Mouse (Mus musculus): Measurements from ENCODE around the gene Kif3a. TPM values are rescaled to one million over a fixed set of nuclear protein-coding genes. Genes with fewer than 3 reads are reported as not detected.

Gene Kif3a
- total RNA-seq, 1 experiment from 2014 or later: 2.8 TPM

- ATAC-seq (replicated peaks; ENCODE audit: insufficient number of reproducible peaks, low FRiP score, low TSS enrichment, poor library complexity, severe bottlenecking): no peak
These were observed 67.4 kb downstream of the Kif3a start, which contains the start of gene Il13 for GRCm38 (mm10) chr11:53634556-53634955. Gene Il13, minus strand, starts transcription at chr11:53634702.

GRCm38 (mm10) chr11:53635590-53636182 is 68.5 kb downstream of the Kif3a start:
- no peak for ATAC-seq (replicated peaks; ENCODE audit: insufficient number of reproducible peaks, low FRiP score, low TSS enrichment, poor library complexity, severe bottlenecking)

- no peak for ATAC-seq (replicated peaks; ENCODE audit: insufficient number of reproducible peaks, low FRiP score, low TSS enrichment, poor library complexity, severe bottlenecking)
These were observed 69.0 kb downstream of the Kif3a start for GRCm38 (mm10) chr11:53636183-53636646.

- ATAC-seq (replicated peaks; ENCODE audit: insufficient number of reproducible peaks, low FRiP score, low TSS enrichment, poor library complexity, severe bottlenecking): no peak
These were observed 70.0 kb downstream of the Kif3a start for GRCm38 (mm10) chr11:53637046-53637802.

GRCm38 (mm10) chr11:53637803-53638260 is 70.7 kb downstream of the Kif3a start:
- ATAC-seq (replicated peaks; ENCODE audit: insufficient number of reproducible peaks, low FRiP score, low TSS enrichment, poor library complexity, severe bottlenecking): no peak

GRCm38 (mm10) chr11:53642744-53643279 is 75.6 kb downstream of the Kif3a start:
- no peak for ATAC-seq (replicated peaks; ENCODE audit: insufficient number of reproducible peaks, low FRiP score, low TSS enrichment, poor library complexity, severe bottlenecking)

- no peak for ATAC-seq (replicated peaks; ENCODE audit: insufficient number of reproducible peaks, low FRiP score, low TSS enrichment, poor library complexity, severe bottlenecking)
These were observed 76.8 kb downstream of the Kif3a start for GRCm38 (mm10) chr11:53644017-53644416.

GRCm38 (mm10) chr11:53651441-53651840 is 84.3 kb downstream of the Kif3a start:
- no peak for ATAC-seq (replicated peaks; ENCODE audit: insufficient number of reproducible peaks, low FRiP score, low TSS enrichment, poor library complexity, severe bottlenecking)

Other genes with a start within 250 kb of the Kif3a start
- 2.3 to 9.1 TPM (median 5.5 TPM) in 3 replicates for gene Zcchc10, start 242.7 kb upstream of the Kif3a start, total RNA-seq (2017)
- 73.5 to 126 TPM (median 78.0 TPM) in 3 replicates for gene Aff4, start 216.5 kb upstream of the Kif3a start, total RNA-seq (2017)
- gene Leap2, start 144.2 kb upstream of the Kif3a start, total RNA-seq (2017): not detected in 3 replicates
- gene Uqcrq, start 136.5 kb upstream of the Kif3a start, total RNA-seq (2017): 11.2 to 22.8 TPM (median 17.8 TPM) in 3 replicates
- gene Gdf9, start 136.4 kb upstream of the Kif3a start, total RNA-seq (2017): not detected in 3 replicates
- not detected in 3 replicates for gene Gm10447, start 110.3 kb upstream of the Kif3a start, total RNA-seq (2017)
- not detected in 3 replicates for gene Shroom1, start 110.2 kb upstream of the Kif3a start, total RNA-seq (2017)
- not detected in 3 replicates for gene Gm9837, start 96.9 kb upstream of the Kif3a start, total RNA-seq (2017)
- gene Gm9945, start 87.2 kb upstream of the Kif3a start, total RNA-seq (2017): not detected in 3 replicates
- not detected in 3 replicates for gene Sowaha, start 87.1 kb upstream of the Kif3a start, total RNA-seq (2017)
- 2.9 to 4.1 TPM (median 3.8 TPM) in 3 replicates for gene Sept8, start 48.1 kb upstream of the Kif3a start, total RNA-seq (2017)
- 2.8 to 29.9 TPM (median 19.5 TPM) in 3 replicates for gene Il4, start 51.3 kb downstream of the Kif3a start, total RNA-seq (2017)
- 0.29 to 2.5 TPM in 2 of 3 replicates, not detected in the other for gene Il13, start 67.3 kb downstream of the Kif3a start, total RNA-seq (2017)
- gene Rad50, start 139.9 kb downstream of the Kif3a start, total RNA-seq (2017): 27.8 to 53.5 TPM (median 45.6 TPM) in 3 replicates
- not detected in 3 replicates for gene Il5, start 153.4 kb downstream of the Kif3a start, total RNA-seq (2017)
- gene Irf1, start 202.6 kb downstream of the Kif3a start, total RNA-seq (2017): 300 to 388 TPM (median 378 TPM) in 3 replicates
- gene Gm17334, start 205.8 kb downstream of the Kif3a start, total RNA-seq (2017): 0.68 TPM in 1 of 3 replicates, not detected in the others

Data from monocyte, adult 5-6 weeks (primary cell).